In the genomic region with DNA sequence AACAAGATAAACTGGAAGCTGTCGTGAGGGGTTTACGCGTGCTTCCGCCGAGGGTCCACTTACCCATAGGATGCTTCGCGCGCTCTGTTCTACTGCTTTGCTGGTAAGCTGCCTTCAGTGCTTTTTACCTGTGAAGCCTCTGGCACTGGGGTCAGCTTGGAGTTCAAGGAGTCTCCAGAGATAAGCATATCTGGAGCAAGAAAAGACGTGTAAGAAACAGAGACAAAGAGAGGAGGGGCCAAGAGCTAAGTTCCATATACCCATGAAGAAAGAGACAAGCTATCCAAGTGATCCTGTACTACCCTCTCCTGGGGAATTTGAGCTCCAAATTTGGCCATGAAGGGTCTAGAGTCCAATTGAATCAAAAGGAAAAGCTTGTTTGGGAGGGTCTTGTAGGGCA, we compare ENCODE assay signal across 1 mouse cellular context.
TF ChIP-seq lines count a peak whose summit lies in the region.

No protein-coding gene starts in this region.

TF ChIP-seq in MEL, 35 proteins besides CTCF, POLR2A, EP300 and RAD21:
- TF ChIP-seq MYB (IDR thresholded peaks at IDR 0.05; ENCODE audit: low read depth, low read length) (no peak), GATA1 (IDR thresholded peaks at IDR 0.05; ENCODE audit: low read depth, low read length) (peak; percentile 72), SIN3A (IDR thresholded peaks at IDR 0.05; ENCODE audit: low read length) (peak; percentile 55; the same call in 1 of the 2 replicates), ZMIZ1 (IDR thresholded peaks at IDR 0.05; ENCODE audit: low read depth, low read length) (no peak), UBTF (IDR thresholded peaks at IDR 0.05; ENCODE audit: borderline replicate concordance, insufficient read depth, low read depth, low read length) (no peak), TCF12 (IDR thresholded peaks at IDR 0.05; ENCODE audit: low read depth, low read length) (peak; percentile 37; the same call in 1 of the 2 replicates), HCFC1 (IDR thresholded peaks at IDR 0.05; ENCODE audit: low read depth, low read length) (0 out of 2 replicates have a peak, but pooled peaks have one; percentile 27)
